Mouse (Mus musculus) lung, embryonic 16.5 days (tissue): Measurements from ENCODE around the gene Enthd1. TPM values are rescaled to one million over a fixed set of nuclear protein-coding genes. Genes with fewer than 3 reads are reported as not detected.

Experiments
- ATAC-seq: fragments of 200-750 bp; cut with Nextera tagmentation; 2 replicates; pipeline ENCODE4 v1.8.0; 2017; ENCODE audit warnings: low read depth, mild to moderate bottlenecking, moderate library complexity
- H3K27ac ChIP-seq: fragments of 300-500 bp; sonication (generic); 2 replicates; pipeline ENCODE4 v1.5.1; 2014; ENCODE audit warnings: mild to moderate bottlenecking, control low read depth, low read length
- H3K27me3 ChIP-seq: fragments of 300-500 bp; sonication (generic); 2 replicates; pipeline ENCODE4 v1.6.1; 2014; ENCODE audit warnings: low read depth, low read length, mixed read lengths; ENCODE audit not compliant: control insufficient read depth, insufficient read depth
- H3K36me3 ChIP-seq: fragments of 300-500 bp; sonication (generic); 2 replicates; pipeline ENCODE4 v1.6.1; 2014; ENCODE audit warnings: low read length; ENCODE audit not compliant: control insufficient read depth, insufficient read depth
- H3K4me1 ChIP-seq: fragments of 300-500 bp; sonication (generic); replicated peaks from 2 replicates; pipeline ENCODE4 v1.6.1; 2014; ENCODE audit warnings: low read length, mixed read lengths; ENCODE audit not compliant: control insufficient read depth, insufficient read depth
- H3K4me2 ChIP-seq: fragments of 300-500 bp; sonication (generic); 2 replicates; pipeline ENCODE4 v1.6.1; 2014; ENCODE audit warnings: low read depth, low read length, control low read depth
- H3K4me3 ChIP-seq: fragments of 300-500 bp; sonication (generic); 2 replicates; pipeline ENCODE4 v1.5.1; 2014; ENCODE audit warnings: mild to moderate bottlenecking, low read length, control low read depth
- H3K9ac ChIP-seq: fragments of 300-500 bp; sonication (generic); 2 replicates; pipeline ENCODE4 v1.6.1; 2014; ENCODE audit warnings: low read length, control low read depth
- H3K9me3 ChIP-seq: fragments of 300-500 bp; sonication (generic); 2 replicates; pipeline ENCODE4 v1.6.1; 2016; ENCODE audit warnings: low read length; ENCODE audit not compliant: control insufficient read depth
- WGBS: fragments of 180-500 bp; shearing (Covaris S2); extraction: QIAGEN DNeasy Blood & Tissue Kit; methylation state at CpG from one replicate; pipeline ENCODE4 v1.1.7; 2014; 5-methylcytosine and 5-hydroxymethylcytosine counted together
- polyA plus RNA-seq: library from polyadenylated mRNA; unstranded; fragments of >200 nt; fragmentation: Nextera tagmentation; extraction: Ambion mirVana; gene quantifications from 2 replicates; pipeline ENCODE4 v1.2.1, GENCODE M21; 2015

The Enthd1 gene
- polyA plus RNA-seq, 1 experiment from 2014 or later = not detected

GRCm38 (mm10) chr15:80485601-80486000 is 79.4 kb downstream of the Enthd1 start:
- no peak overlapping the region for H3K27ac ChIP-seq
- no peak overlapping the region for H3K4me3 ChIP-seq
- H3K4me1 ChIP-seq = peaks cover 8% of the 10 kb centered on the region
- no peak overlapping the region for H3K9ac ChIP-seq
- H3K4me2 ChIP-seq = 0 out of 2 replicates have a peak overlapping the region, but pooled peaks have one; percentile 10
- ATAC-seq = no peak
- H3K9me3 ChIP-seq = no peaks in the 10 kb centered on the region
- H3K36me3 ChIP-seq = no peaks in the 10 kb centered on the region
- WGBS = 90% methylated on average over 1 of the region's 1 CpGs
- H3K27me3 ChIP-seq = no peaks in the 10 kb centered on the region

- Histone ChIP-seq H3K27me3 (no peaks in the 10 kb centered on the region), H3K4me2 (no peak overlapping the region), H3K36me3 (no peaks in the 10 kb centered on the region), H3K9ac (no peak overlapping the region), H3K27ac (no peak overlapping the region), H3K9me3 (no peaks in the 10 kb centered on the region), H3K4me3 (no peak overlapping the region), H3K4me1 (peaks cover 6% of the 10 kb centered on the region; the same call in 1 of the 2 replicates)
- WGBS = 55% methylated on average over 9 of the region's 9 CpGs
- ATAC-seq = no peak
These were observed 81.8 kb downstream of the Enthd1 start for GRCm38 (mm10) chr15:80483041-80483705.

- H3K4me1 ChIP-seq = peaks cover 6% of the 10 kb centered on the region; the same call in 1 of the 2 replicates
- H3K9ac ChIP-seq = no peak overlapping the region
- H3K4me2 ChIP-seq = no peak overlapping the region
- H3K27me3 ChIP-seq = no peaks in the 10 kb centered on the region
- no peak overlapping the region for H3K27ac ChIP-seq
- no peaks in the 10 kb centered on the region for H3K9me3 ChIP-seq
- 47% methylated on average over 8 of the region's 8 CpGs for WGBS
- H3K36me3 ChIP-seq = no peaks in the 10 kb centered on the region
- ATAC-seq = no peak
- H3K4me3 ChIP-seq = no peak overlapping the region
These were observed 82.6 kb downstream of the Enthd1 start for GRCm38 (mm10) chr15:80482348-80482747.

GRCm38 (mm10) chr15:80474429-80475002 is 90.4 kb downstream of the Enthd1 start:
- Histone ChIP-seq H3K36me3 (no peaks in the 10 kb centered on the region), H3K4me2 (no peak overlapping the region), H3K27me3 (no peaks in the 10 kb centered on the region), H3K9me3 (no peaks in the 10 kb centered on the region), H3K4me3 (no peak overlapping the region), H3K27ac (no peak overlapping the region), H3K9ac (no peak overlapping the region), H3K4me1 (no peaks in the 10 kb centered on the region)
- no peak for ATAC-seq
- WGBS = 67% methylated on average over 6 of the region's 6 CpGs

- Histone ChIP-seq H3K27me3 (no peaks in the 10 kb centered on the region; the same call in 1 of the 2 replicates), H3K27ac (no peak overlapping the region), H3K4me1 (no peaks in the 10 kb centered on the region), H3K36me3 (no peaks in the 10 kb centered on the region), H3K9ac (no peak overlapping the region), H3K4me3 (no peak overlapping the region), H3K4me2 (no peak overlapping the region), H3K9me3 (no peaks in the 10 kb centered on the region)
- 78% methylated on average over 4 of the region's 4 CpGs for WGBS
- no peak for ATAC-seq
These were observed 97.1 kb downstream of the Enthd1 start for GRCm38 (mm10) chr15:80467876-80468275.

- peaks cover 5% of the 10 kb centered on the region; the same call in 1 of the 2 replicates for H3K4me1 ChIP-seq
- H3K9me3 ChIP-seq = no peaks in the 10 kb centered on the region
- H3K27ac ChIP-seq = no peak overlapping the region
- 3% methylated on average over 9 of the region's 9 CpGs for WGBS
- H3K9ac ChIP-seq = no peak overlapping the region; the same call in 1 of the 2 replicates
- peak; percentile 68; the same call in 1 of the 2 replicates for ATAC-seq
- peak overlapping the region; percentile 46 for H3K4me2 ChIP-seq
- H3K36me3 ChIP-seq = no peaks in the 10 kb centered on the region
- peak overlapping the region; percentile 22; the same call in 1 of the 2 replicates for H3K4me3 ChIP-seq
- no peaks in the 10 kb centered on the region; the same call in 1 of the 2 replicates for H3K27me3 ChIP-seq
These were observed 102.8 kb downstream of the Enthd1 start for GRCm38 (mm10) chr15:80462106-80462505.

GRCm38 (mm10) chr15:80461446-80461845 is 103.5 kb downstream of the Enthd1 start:
- no peak overlapping the region for H3K9ac ChIP-seq
- 20% methylated on average over 2 of the region's 2 CpGs for WGBS
- peak; percentile 45; the same call in 1 of the 2 replicates for ATAC-seq
- H3K4me1 ChIP-seq = peaks cover 5% of the 10 kb centered on the region; the same call in 1 of the 2 replicates
- no peak overlapping the region for H3K27ac ChIP-seq
- no peak overlapping the region for H3K4me3 ChIP-seq
- H3K36me3 ChIP-seq = no peaks in the 10 kb centered on the region
- no peaks in the 10 kb centered on the region; the same call in 1 of the 2 replicates for H3K27me3 ChIP-seq
- no peaks in the 10 kb centered on the region for H3K9me3 ChIP-seq
- H3K4me2 ChIP-seq = peak overlapping the region; percentile 46

GRCm38 (mm10) chr15:80460011-80460410 is 104.9 kb downstream of the Enthd1 start:
- peaks cover 5% of the 10 kb centered on the region; the same call in 1 of the 2 replicates for H3K4me1 ChIP-seq
- no peaks in the 10 kb centered on the region for H3K36me3 ChIP-seq
- no peak overlapping the region for H3K27ac ChIP-seq
- no peaks in the 10 kb centered on the region; the same call in 1 of the 2 replicates for H3K27me3 ChIP-seq
- no peak overlapping the region for H3K4me2 ChIP-seq
- 54% methylated on average over 9 of the region's 9 CpGs for WGBS
- no peak overlapping the region for H3K4me3 ChIP-seq
- ATAC-seq = no peak
- no peaks in the 10 kb centered on the region for H3K9me3 ChIP-seq
- H3K9ac ChIP-seq = no peak overlapping the region

GRCm38 (mm10) chr15:80457984-80458383 is 107.0 kb downstream of the Enthd1 start:
- no peaks in the 10 kb centered on the region; the same call in 1 of the 2 replicates for H3K27me3 ChIP-seq
- peaks cover 5% of the 10 kb centered on the region; the same call in 1 of the 2 replicates for H3K4me1 ChIP-seq
- H3K4me3 ChIP-seq = no peak overlapping the region
- no peak overlapping the region for H3K4me2 ChIP-seq
- no peaks in the 10 kb centered on the region for H3K9me3 ChIP-seq
- 79% methylated on average over 3 of the region's 3 CpGs for WGBS
- no peak for ATAC-seq
- H3K27ac ChIP-seq = no peak overlapping the region
- no peak overlapping the region for H3K9ac ChIP-seq
- no peaks in the 10 kb centered on the region for H3K36me3 ChIP-seq
